Mouse (Mus musculus) T-helper 1 cell (primary cell): Measurements from ENCODE around the gene Zfp266.

Experiments used
- in situ Hi-C: fragments of 300-600 bp; cut with MboI, MseI; formaldehyde crosslinking; loops from one replicate; pipeline ENCODE4 v1.15.1; 2025; ENCODE audit warnings: high pct_unique_total_duplicates

Gene Zfp266

GRCm38 (mm10) chr9:20492527-20493233 is 28.5 kb downstream of the Zfp266 start, which contains the start of gene Zfp426:
Gene Zfp426, minus strand, starts transcription at chr9:20492746.
- in situ Hi-C loops = no loop called here

- in situ Hi-C loops = no loop called here
Measured at GRCm38 (mm10) chr9:20491858-20492526, 29.2 kb downstream of the Zfp266 start.

GRCm38 (mm10) chr9:20489536-20489935 is 31.7 kb downstream of the Zfp266 start:
- in situ Hi-C loops = no loop called here

GRCm38 (mm10) chr9:20479396-20479795 is 41.8 kb downstream of the Zfp266 start:
- in situ Hi-C loops = no loop called here

- in situ Hi-C loops = no loop called here
Measured at GRCm38 (mm10) chr9:20476632-20477031, 44.6 kb downstream of the Zfp266 start.

- in situ Hi-C loops = loop anchor here (5.0 kb wide), 1 partner anchor 120 kb away; no protein-coding TSS in a partner anchor
Measured at GRCm38 (mm10) chr9:20466761-20467442, 54.3 kb downstream of the Zfp266 start.

- in situ Hi-C loops = no loop called here
Measured at GRCm38 (mm10) chr9:20459377-20460317, 61.6 kb downstream of the Zfp266 start, which contains the start of gene Zfp26. Gene Zfp26, minus strand, starts transcription at chr9:20460162.

- in situ Hi-C loops = no loop called here
Measured at GRCm38 (mm10) chr9:20453647-20454046, 67.6 kb downstream of the Zfp266 start.

GRCm38 (mm10) chr9:20451493-20451892 is 69.7 kb downstream of the Zfp266 start:
- in situ Hi-C loops = no loop called here
